In the genomic region with DNA sequence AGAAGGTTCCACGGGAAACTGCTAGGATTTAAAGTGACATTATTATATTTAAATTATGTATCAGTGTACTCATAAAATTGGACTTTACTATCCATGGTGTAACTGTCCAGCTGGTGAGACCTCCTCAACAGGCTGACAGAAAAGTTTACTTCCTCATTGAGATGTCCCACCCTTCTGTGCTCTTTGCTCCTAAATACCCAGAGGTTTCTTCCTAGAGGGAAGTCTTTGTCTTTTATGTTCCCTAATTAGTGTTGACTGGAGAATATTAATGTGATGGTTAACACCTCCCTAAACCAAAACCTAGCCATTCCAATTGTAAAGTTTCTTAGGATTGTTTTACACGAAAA, we compare ENCODE assay signal across 25 mouse cellular contexts.
DNase-seq lines count a peak whose midpoint lies in the region; ATAC-seq and TF ChIP-seq lines count a peak whose summit lies in the region.
"Had no signal": no experiment of that assay in that cellular context is flagged by ENCODE, and none has a peak within 500 bp of the region (broad histone marks: within the 10 kb centered on the region; RNA-seq: fewer than 3 reads in every experiment).

No protein-coding gene starts in this region.

- no peaks in the 10 kb centered on the region for H3K36me3 ChIP-seq in midbrain, embryonic 12.5 days
- no peaks in the 10 kb centered on the region for H3K36me3 ChIP-seq in midbrain, postnatal 0 days (ENCODE audit: insufficient read depth, low read length)
- no peaks in the 10 kb centered on the region for H3K36me3 ChIP-seq in midbrain, embryonic 15.5 days (replicated peaks)
- H3K36me3 ChIP-seq in midbrain, embryonic 10.5 days: no peaks in the 10 kb centered on the region
- H3K36me3 ChIP-seq in intestine, embryonic 15.5 days: no peaks in the 10 kb centered on the region
- H3K36me3 ChIP-seq in hindbrain, embryonic 16.5 days (ENCODE audit: control insufficient read depth, insufficient read depth, low read length): no peaks in the 10 kb centered on the region
- H3K36me3 ChIP-seq: embryonic facial prominence, embryonic 12.5 days; embryonic facial prominence, embryonic 15.5 days; heart, embryonic 12.5 days; heart, embryonic 15.5 days; hindbrain, embryonic 10.5 days; hindbrain, embryonic 13.5 days had no signal

- 47% methylated on average over 2 of the region's 2 CpGs for WGBS in midbrain, embryonic 12.5 days
- WGBS in midbrain, postnatal 0 days: 40% methylated on average over 2 of the region's 2 CpGs
- WGBS in midbrain, embryonic 15.5 days: 52% methylated on average over 2 of the region's 2 CpGs
- WGBS in midbrain, embryonic 10.5 days: 50% methylated on average over 2 of the region's 2 CpGs
- WGBS in intestine, embryonic 15.5 days: 49% methylated on average over 2 of the region's 2 CpGs
- WGBS in hindbrain, embryonic 16.5 days: 52% methylated on average over 2 of the region's 2 CpGs

- DNase-seq in midbrain, postnatal 0 days (ENCODE audit: low spot score): no peak
- DNase-seq in midbrain, embryonic 10.5 days (ENCODE audit: low spot score): no peak
- no peak for DNase-seq in cerebellum, postnatal 36 days
- DNase-seq: adrenal gland, adult 2 months; adrenal gland, postnatal 25 days; cerebellum, adult 11-12 months; cerebellum, adult 8-10 months; cerebellum, postnatal 10 days; gastrocnemius, postnatal 25 days; heart, postnatal 10 days; heart, postnatal 36 days had no signal

- H3K27me3 ChIP-seq in midbrain, embryonic 12.5 days: peaks cover 26% of the 10 kb centered on the region
- H3K27me3 ChIP-seq in midbrain, postnatal 0 days (ENCODE audit: insufficient read depth, low read length): no peaks in the 10 kb centered on the region
- H3K27me3 ChIP-seq in midbrain, embryonic 15.5 days (replicated peaks): peaks cover 3% of the 10 kb centered on the region; the same call in 1 of the 2 replicates
- H3K27me3 ChIP-seq in midbrain, embryonic 10.5 days (ENCODE audit: low read depth, poor library complexity, severe bottlenecking): peaks cover 18% of the 10 kb centered on the region
- H3K27me3 ChIP-seq in intestine, embryonic 15.5 days (replicated peaks): no peaks in the 10 kb centered on the region
- H3K27me3 ChIP-seq in hindbrain, embryonic 16.5 days (replicated peaks; ENCODE audit: control insufficient read depth, insufficient read depth, low read length): no peaks in the 10 kb centered on the region
- H3K27me3 ChIP-seq: embryonic facial prominence, embryonic 12.5 days; embryonic facial prominence, embryonic 15.5 days; forebrain, embryonic 13.5 days; heart, embryonic 12.5 days had no signal

- H3K4me3 ChIP-seq in midbrain, embryonic 12.5 days: no peak overlapping the region
- no peak overlapping the region for H3K4me3 ChIP-seq in midbrain, postnatal 0 days (ENCODE audit: low read depth, low read length)
- no peak overlapping the region for H3K4me3 ChIP-seq in midbrain, embryonic 15.5 days
- no peak overlapping the region for H3K4me3 ChIP-seq in midbrain, embryonic 10.5 days
- no peak overlapping the region for H3K4me3 ChIP-seq in intestine, embryonic 15.5 days (replicated peaks)
- H3K4me3 ChIP-seq in hindbrain, embryonic 16.5 days (ENCODE audit: low read length): no peak overlapping the region
- H3K4me3 ChIP-seq: embryonic facial prominence, embryonic 12.5 days; embryonic facial prominence, embryonic 15.5 days; forebrain, embryonic 13.5 days; heart, embryonic 12.5 days; heart, embryonic 15.5 days; hindbrain, embryonic 10.5 days; hindbrain, embryonic 13.5 days had no signal

- peaks cover 28% of the 10 kb centered on the region for H3K4me1 ChIP-seq in midbrain, embryonic 12.5 days
- H3K4me1 ChIP-seq in midbrain, postnatal 0 days (ENCODE audit: insufficient read depth, low read length): 0 out of 2 replicates have a peak, but pooled peaks cover 4% of the 10 kb centered on the region
- peaks cover 25% of the 10 kb centered on the region for H3K4me1 ChIP-seq in midbrain, embryonic 15.5 days
- peaks cover 22% of the 10 kb centered on the region for H3K4me1 ChIP-seq in midbrain, embryonic 10.5 days
- H3K4me1 ChIP-seq in intestine, embryonic 15.5 days (replicated peaks): peaks cover 7% of the 10 kb centered on the region; the same call in 1 of the 2 replicates
- H3K4me1 ChIP-seq in hindbrain, embryonic 16.5 days (ENCODE audit: control insufficient read depth, insufficient read depth, low read depth, low read length): peaks cover 5% of the 10 kb centered on the region; the same call in 1 of the 2 replicates

- no peak overlapping the region for H3K4me2 ChIP-seq in midbrain, embryonic 12.5 days (replicated peaks)
- H3K4me2 ChIP-seq in midbrain, postnatal 0 days (ENCODE audit: low read depth, low read length, poor library complexity, severe bottlenecking): no peak overlapping the region
- H3K4me2 ChIP-seq in midbrain, embryonic 15.5 days: no peak overlapping the region
- no peak overlapping the region for H3K4me2 ChIP-seq in intestine, embryonic 15.5 days (replicated peaks)
- no peak overlapping the region for H3K4me2 ChIP-seq in hindbrain, embryonic 16.5 days (ENCODE audit: low read length)
- H3K4me2 ChIP-seq: embryonic facial prominence, embryonic 15.5 days; forebrain, embryonic 13.5 days; heart, embryonic 15.5 days; hindbrain, embryonic 13.5 days had no signal

- no peak for ATAC-seq in midbrain, embryonic 12.5 days (ENCODE audit: low FRiP score, low read depth)
- ATAC-seq in midbrain, postnatal 0 days (ENCODE audit: low FRiP score): no peak
- no peak for ATAC-seq in midbrain, embryonic 15.5 days (replicated peaks)
- ATAC-seq in intestine, embryonic 15.5 days: peak; percentile 78
- no peak for ATAC-seq in hindbrain, embryonic 16.5 days
- ATAC-seq: CD4-positive, CD25-positive, alpha-beta regulatory T cell, adult 4 months; forebrain, embryonic 13.5 days; inflammation-experienced regulatory T-cells, adult 6 months had no signal

- no peak for TF ChIP-seq CTCF in midbrain, postnatal 0 days (IDR thresholded peaks at IDR 0.05)

- H3K27ac ChIP-seq in midbrain, embryonic 12.5 days (replicated peaks): peak overlapping the region; percentile 36; the same call in 1 of the 2 replicates
- H3K27ac ChIP-seq in midbrain, postnatal 0 days (ENCODE audit: low read depth, low read length): no peak overlapping the region
- H3K27ac ChIP-seq in midbrain, embryonic 15.5 days: 0 out of 2 replicates have a peak overlapping the region, but pooled peaks have one; percentile 21
- H3K27ac ChIP-seq in midbrain, embryonic 10.5 days (replicated peaks): no peak overlapping the region
- no peak overlapping the region for H3K27ac ChIP-seq in intestine, embryonic 15.5 days
- H3K27ac ChIP-seq in hindbrain, embryonic 16.5 days (ENCODE audit: low read depth, low read length): no peak overlapping the region
- H3K27ac ChIP-seq: embryonic facial prominence, embryonic 12.5 days; embryonic facial prominence, embryonic 15.5 days; heart, embryonic 15.5 days; hindbrain, embryonic 13.5 days; hindbrain, postnatal 0 days had no signal

- no peaks in the 10 kb centered on the region for H3K9me3 ChIP-seq in midbrain, embryonic 12.5 days
- H3K9me3 ChIP-seq in midbrain, postnatal 0 days (ENCODE audit: low read length): no peaks in the 10 kb centered on the region
- no peaks in the 10 kb centered on the region for H3K9me3 ChIP-seq in midbrain, embryonic 15.5 days
- no peaks in the 10 kb centered on the region for H3K9me3 ChIP-seq in midbrain, embryonic 10.5 days (replicated peaks)
- no peaks in the 10 kb centered on the region for H3K9me3 ChIP-seq in intestine, embryonic 15.5 days
- H3K9me3 ChIP-seq in hindbrain, embryonic 16.5 days (ENCODE audit: control insufficient read depth, low read length): no peaks in the 10 kb centered on the region
- H3K9me3 ChIP-seq: embryonic facial prominence, embryonic 12.5 days; embryonic facial prominence, embryonic 15.5 days; forebrain, embryonic 13.5 days; heart, embryonic 12.5 days; heart, embryonic 15.5 days; hindbrain, embryonic 10.5 days; hindbrain, embryonic 13.5 days had no signal

- no peak overlapping the region for H3K9ac ChIP-seq in midbrain, embryonic 12.5 days (replicated peaks)
- no peak overlapping the region for H3K9ac ChIP-seq in midbrain, postnatal 0 days (replicated peaks; ENCODE audit: low read length, poor library complexity, severe bottlenecking)
- no peak overlapping the region for H3K9ac ChIP-seq in midbrain, embryonic 15.5 days
- no peak overlapping the region for H3K9ac ChIP-seq in intestine, embryonic 15.5 days
- no peak overlapping the region for H3K9ac ChIP-seq in hindbrain, embryonic 16.5 days (ENCODE audit: low read depth, low read length)
- H3K9ac ChIP-seq: embryonic facial prominence, embryonic 12.5 days; embryonic facial prominence, embryonic 15.5 days; forebrain, embryonic 13.5 days; heart, embryonic 12.5 days; heart, embryonic 15.5 days had no signal

Comparison
In these comparisons a context has a peak if more than half of its experiments do, and no peak if none do; other contexts are left out.
1. H3K27ac ChIP-seq: peak in midbrain, embryonic 12.5 days (single experiment) and midbrain, embryonic 15.5 days (single experiment); none in midbrain, postnatal 0 days (single experiment), midbrain, embryonic 10.5 days (single experiment), intestine, embryonic 15.5 days (single experiment) and hindbrain, embryonic 16.5 days (single experiment).